Mouse (Mus musculus): ENCODE data around the gene Casp9.

DNA sequence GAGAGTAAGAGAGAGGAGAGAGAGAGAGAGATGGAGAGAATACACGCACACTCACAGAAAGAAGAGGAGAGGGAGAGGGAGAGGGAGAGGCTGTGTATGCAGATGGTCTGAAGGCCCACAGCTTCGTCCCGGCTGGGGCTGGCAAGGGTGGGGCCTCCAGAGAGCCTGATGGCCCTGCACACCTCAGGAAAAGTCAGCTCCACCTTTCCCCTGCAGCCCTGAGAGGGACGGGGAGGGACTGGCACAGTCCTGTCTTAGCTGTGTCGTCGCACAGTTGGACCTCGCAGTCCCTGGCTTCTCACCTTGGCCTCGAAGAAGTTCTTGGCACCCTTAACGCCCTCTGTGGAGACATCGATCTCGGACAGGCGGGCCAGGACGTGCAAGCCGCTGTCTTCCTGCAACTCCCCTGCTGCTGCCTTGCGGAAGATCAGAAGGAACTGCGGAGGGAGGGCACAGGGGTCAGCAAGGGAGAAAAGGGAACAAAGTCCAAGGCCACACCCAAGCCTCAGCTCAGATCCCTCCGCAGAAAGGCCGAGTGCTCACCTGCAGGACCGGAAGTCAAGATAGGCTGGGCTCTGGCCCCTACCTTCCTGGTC is 66.9 kb downstream of the Casp9 start:
- no peak for TF ChIP-seq CTCF (IDR thresholded peaks at IDR 0.05; ENCODE audit: low read depth, low read length)
- TF ChIP-seq TAL1 (conservative IDR thresholded peaks at IDR 0.05; ENCODE audit: low read depth, low read length): no peak
